Mouse (Mus musculus): ENCODE results near the gene Mbnl2.

Mbnl2 gene

DNA sequence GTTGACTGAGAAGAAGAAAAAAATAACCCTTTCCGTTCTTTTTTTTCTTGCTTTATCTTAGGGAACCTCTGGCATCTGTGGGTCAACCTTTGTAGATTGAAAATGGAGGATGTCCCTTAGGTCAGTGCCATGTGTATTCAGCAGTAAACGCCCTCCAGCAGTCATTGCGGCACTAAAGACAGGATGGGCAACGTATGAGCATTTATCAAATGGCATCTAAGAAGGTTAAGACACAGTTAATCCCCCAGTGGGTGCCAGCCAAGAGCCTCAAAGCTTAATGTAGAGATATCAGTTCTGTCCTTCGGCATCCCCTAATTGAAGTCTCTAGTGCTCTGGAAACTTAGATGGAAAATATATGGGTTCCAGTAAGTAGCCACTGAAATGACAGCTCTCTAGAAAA lies 723 bp upstream of the Mbnl2 start:
- DNase-seq = peak in 1 of 2 experiments; percentile 49

DNA sequence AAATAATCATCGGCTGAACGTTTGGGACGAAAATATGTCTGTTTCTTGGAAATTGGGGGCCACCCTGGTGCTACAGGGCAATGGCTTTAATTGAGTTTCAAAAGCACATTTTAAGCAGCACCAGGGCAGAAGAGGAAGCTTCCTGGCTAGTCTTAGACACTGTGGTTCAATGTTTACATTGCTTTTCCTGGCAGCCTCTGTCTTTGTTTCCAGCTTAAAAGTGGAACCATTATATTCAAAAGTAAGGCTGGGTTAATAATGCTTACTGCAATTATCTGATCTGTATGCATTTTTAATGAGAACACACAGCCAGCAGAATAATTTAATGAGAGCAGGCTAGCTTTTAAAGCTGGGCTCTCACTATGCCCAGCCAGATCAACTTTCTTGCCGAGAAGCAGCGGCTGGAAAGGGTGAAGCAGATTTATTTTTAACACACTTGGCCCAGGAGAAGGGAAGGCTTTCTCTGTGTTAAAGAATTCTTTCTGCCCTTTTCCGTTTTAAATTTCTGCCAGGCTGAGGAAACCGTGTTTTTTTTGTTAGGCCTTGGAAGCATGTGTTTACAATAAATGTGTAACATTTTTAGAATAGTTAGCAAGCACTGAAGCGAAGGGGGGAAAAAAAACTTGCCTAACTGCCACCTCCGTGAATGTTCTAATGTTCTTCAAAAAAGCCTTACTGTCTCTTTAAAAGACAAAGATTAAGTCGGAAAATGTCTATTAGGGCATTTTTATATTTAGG lies 1.0 kb downstream of the Mbnl2 start:
- DNase-seq = no peak

GRCm38 (mm10) chr14:120277081-120277656 lies 1.7 kb downstream of the Mbnl2 start:
- DNase-seq = peak; percentile 47 to 52

- peak; percentile 58 to 63 for DNase-seq
These were observed 3.1 kb downstream of the Mbnl2 start for GRCm38 (mm10) chr14:120278290-120279244.

DNA sequence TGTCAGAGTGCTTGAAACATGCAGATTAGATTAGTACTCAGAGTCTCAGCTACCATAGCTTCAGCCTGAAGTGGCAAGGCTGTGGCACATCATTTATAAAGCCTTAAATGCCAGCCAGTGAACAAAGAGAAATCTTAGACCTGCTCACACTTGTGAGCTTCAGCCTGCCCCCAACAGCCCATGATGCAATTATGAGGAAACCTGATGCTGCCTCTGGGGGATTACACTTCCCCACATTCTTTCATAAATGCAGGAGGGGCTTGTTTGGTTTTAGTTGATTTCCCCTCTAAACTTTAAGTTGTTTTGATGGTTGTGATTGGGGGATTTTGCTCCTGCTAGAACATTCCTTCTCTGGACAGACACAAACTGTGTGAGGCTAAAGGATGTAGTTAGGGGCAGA lies 4.7 kb downstream of the Mbnl2 start:
- DNase-seq = no peak

GRCm38 (mm10) chr14:120283787-120284186 lies 8.3 kb downstream of the Mbnl2 start:
- DNase-seq = no peak

GRCm38 (mm10) chr14:120284504-120284903 lies 9.0 kb downstream of the Mbnl2 start:
- no peak for DNase-seq

GRCm38 (mm10) chr14:120287121-120287986 lies 11.9 kb downstream of the Mbnl2 start:
- DNase-seq = no peak

DNA sequence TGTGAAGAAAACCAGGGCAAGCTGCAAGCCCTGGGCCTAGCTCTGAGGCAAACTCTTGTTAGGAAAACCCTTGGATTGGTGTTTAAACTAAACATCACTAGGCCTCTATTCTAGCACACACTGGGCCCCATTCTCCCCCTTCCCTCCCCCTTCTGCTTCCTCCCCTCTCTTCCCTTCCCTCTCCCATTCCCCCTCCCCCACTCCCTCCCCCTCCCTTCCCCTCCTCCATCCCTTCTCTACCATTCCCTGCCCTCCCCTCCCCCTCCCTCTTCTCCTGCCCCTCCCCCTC lies 12.5 kb downstream of the Mbnl2 start:
- DNase-seq = no peak

DNA sequence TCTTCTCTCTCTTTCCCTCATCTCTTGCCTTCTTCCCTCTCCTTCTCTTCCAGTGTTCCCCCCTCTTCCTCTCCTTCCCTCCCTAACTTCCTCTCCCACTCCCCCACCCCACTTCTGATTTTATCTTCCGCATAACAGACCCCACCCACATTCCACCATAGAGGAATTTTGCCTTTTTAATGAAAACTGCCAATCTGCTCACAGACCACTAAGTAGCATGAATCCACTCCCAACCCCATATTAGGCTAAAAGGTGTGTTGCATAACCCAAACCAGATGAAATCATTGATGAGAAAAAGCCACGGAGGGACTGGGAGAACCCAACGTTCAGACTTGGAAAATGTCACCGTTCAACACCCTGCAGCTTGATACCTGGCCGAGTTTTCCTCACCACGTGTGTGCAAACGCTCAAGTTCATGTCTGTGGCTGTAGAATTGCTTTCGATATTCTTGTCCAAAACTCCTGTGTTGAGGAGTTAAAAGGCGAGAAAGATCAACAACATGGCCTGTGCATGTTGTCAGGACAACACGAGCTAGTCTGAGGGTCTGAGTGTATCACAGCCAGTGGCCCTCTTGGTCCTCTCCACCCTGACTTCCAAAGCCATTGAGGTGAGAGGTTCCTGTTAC lies 13.0 kb downstream of the Mbnl2 start:
- DNase-seq = no peak

DNA sequence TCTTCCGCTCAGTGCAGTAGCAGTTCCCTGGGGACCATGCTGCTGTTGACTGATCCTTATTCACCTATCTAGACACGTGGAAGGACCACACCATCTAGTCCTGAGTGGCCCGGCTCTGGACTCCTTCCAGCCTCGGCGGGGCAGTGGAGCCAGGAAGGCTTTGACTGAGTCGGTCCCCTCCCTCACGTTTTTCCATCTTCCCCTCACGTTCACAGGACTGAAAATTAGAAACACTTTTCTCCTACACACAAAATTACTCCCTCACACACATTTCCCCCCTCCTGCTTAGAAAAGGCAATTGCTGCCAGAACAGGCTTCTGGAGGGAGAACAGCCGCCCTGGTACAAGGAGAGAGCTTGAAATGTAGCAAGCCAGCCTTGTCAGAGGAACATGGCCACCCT lies 13.6 kb downstream of the Mbnl2 start:
- DNase-seq = no peak

- DNase-seq = no peak
These were observed 14.1 kb downstream of the Mbnl2 start for GRCm38 (mm10) chr14:120289528-120289927.

- DNase-seq = no peak
These were observed 15.8 kb downstream of the Mbnl2 start for GRCm38 (mm10) chr14:120291226-120291757.

- no peak for DNase-seq
These were observed 16.7 kb downstream of the Mbnl2 start for GRCm38 (mm10) chr14:120292133-120292532.

GRCm38 (mm10) chr14:120292617-120293195 lies 17.2 kb downstream of the Mbnl2 start:
- DNase-seq = no peak

- no peak for DNase-seq
These were observed 19.0 kb downstream of the Mbnl2 start for GRCm38 (mm10) chr14:120294480-120294879.

GRCm38 (mm10) chr14:120295355-120296220 lies 20.1 kb downstream of the Mbnl2 start:
- peak; percentile 46 to 55 for DNase-seq

- DNase-seq = no peak
These were observed 20.9 kb downstream of the Mbnl2 start for GRCm38 (mm10) chr14:120296231-120297006.

DNA sequence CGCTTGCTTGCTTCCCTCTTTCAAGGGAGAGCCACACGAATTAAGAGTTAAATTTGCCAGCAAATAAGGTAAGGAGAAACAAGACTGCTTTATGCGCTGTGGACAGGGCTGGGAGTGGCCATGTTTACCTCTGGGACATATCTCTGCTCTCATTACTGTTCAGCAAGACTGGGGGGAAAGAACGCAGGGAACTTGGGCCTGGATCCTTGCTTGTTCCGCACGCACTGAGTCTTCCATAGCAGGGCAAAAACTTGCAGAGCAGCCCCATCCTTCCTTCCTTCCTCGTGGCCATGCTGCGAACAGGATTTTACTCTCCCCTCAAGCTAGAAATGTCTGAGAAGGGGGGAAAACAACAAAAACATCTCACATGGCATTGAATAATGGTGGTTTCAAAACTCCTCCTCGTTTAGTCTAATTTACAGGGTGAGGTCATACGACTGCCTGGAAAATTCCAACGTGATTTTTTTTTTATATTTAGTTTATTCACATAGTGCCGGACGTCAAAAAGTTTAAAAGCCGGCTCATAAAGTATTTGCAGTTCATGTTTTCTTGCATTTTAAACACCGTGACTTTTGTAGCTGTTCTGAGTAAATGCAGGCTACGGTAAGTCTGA lies 21.8 kb downstream of the Mbnl2 start:
- no peak for DNase-seq

Data from cerebellum, postnatal 14 days (tissue).